Mouse (Mus musculus) lung, adult 2 months (tissue): ENCODE data around the gene Pan2. TPM values are rescaled to one million over a fixed set of nuclear protein-coding genes. Genes with fewer than 3 reads are reported as not detected.
"Not testable (repeated sequence)": the region's sequence is repeated elsewhere in the genome, so short reads cannot be mapped to it uniquely, and the experiment has no call there.

Source experiments
- DNase-seq: peaks from one replicate; pipeline ENCODE4 v3.0.0; 2022
- H3K4me1 ChIP-seq: fragments of 200-500 bp; 2 replicates; pipeline ENCODE4 v1.6.1; 2011; ENCODE audit warnings: low read length; ENCODE audit not compliant: control insufficient read depth, insufficient read depth
- H3K4me3 ChIP-seq: fragments of 200-500 bp; replicated peaks from 2 replicates; pipeline ENCODE3; 2011; ENCODE audit warnings: low read depth, mild to moderate bottlenecking, control low read depth, low read length; ENCODE audit errors: extremely low read depth
- CTCF ChIP-seq: fragments of 200-500 bp; IDR thresholded peaks from 2 replicates; pipeline ENCODE4 v1.5.1; 2011; ENCODE audit warnings: mild to moderate bottlenecking, low read length, control low read depth; ENCODE audit not compliant: insufficient read depth
- POLR2A ChIP-seq: fragments of 200-500 bp; IDR thresholded peaks from 2 replicates; pipeline ENCODE4 v1.6.1; 2011; ENCODE audit warnings: low read depth, mild to moderate bottlenecking, control low read depth, low read length, borderline replicate concordance; ENCODE audit errors: extremely low read depth
- WGBS: fragments of 180-500 bp; shearing (Covaris S2); methylation state at CpG from one replicate; pipeline ENCODE4 v1.1.7; 2018; 5-methylcytosine and 5-hydroxymethylcytosine counted together
- polyA plus RNA-seq: library from polyadenylated mRNA; depleted of rRNA; stranded (reverse); fragments of >200 nt; gene quantifications from 2 replicates; pipeline ENCODE4 v1.2.3, GENCODE M21; 2012

Pan2 gene
- polyA plus RNA-seq, 1 experiment: 30.7 TPM

- DNase-seq: no peak
- no peaks in the 10 kb centered on the region for H3K4me1 ChIP-seq
- no peak overlapping the region for H3K4me3 ChIP-seq
- no peak for TF ChIP-seq POLR2A
- WGBS: 73% methylated on average over 20 of the region's 20 CpGs
Observed at GRCm38 (mm10) chr10:128282886-128283450, 20.2 kb upstream of the Pan2 start.

GRCm38 (mm10) chr10:128283604-128284579, 19.2 kb upstream of the Pan2 start:
- Histone ChIP-seq H3K4me1 (no peaks in the 10 kb centered on the region), H3K4me3 (no peak overlapping the region)
- TF ChIP-seq CTCF (peak; percentile 64), POLR2A (no peak)
- 62% methylated on average over 31 of the region's 31 CpGs for WGBS
- peak; percentile 66 for DNase-seq

GRCm38 (mm10) chr10:128290594-128290993, 12.5 kb upstream of the Pan2 start:
- 87% methylated on average over 1 of the region's 1 CpGs for WGBS
- H3K4me3 ChIP-seq, H3K4me1 ChIP-seq, DNase-seq: not testable (repeated sequence)

- H3K4me3 ChIP-seq: no peak overlapping the region
- no peak for DNase-seq
- 70% methylated on average over 13 of the region's 13 CpGs for WGBS
- H3K4me1 ChIP-seq: 0 out of 2 replicates have a peak, but pooled peaks cover 2% of the 10 kb centered on the region
- no peak for TF ChIP-seq CTCF
- TF ChIP-seq POLR2A: no peak
Observed at GRCm38 (mm10) chr10:128296370-128297090, 6.6 kb upstream of the Pan2 start.

- no peak for DNase-seq
- Histone ChIP-seq H3K4me3 (no peak overlapping the region), H3K4me1 (0 out of 2 replicates have a peak, but pooled peaks cover 2% of the 10 kb centered on the region)
- WGBS: 48% methylated on average over 4 of the region's 4 CpGs
- TF ChIP-seq POLR2A (no peak), CTCF (no peak)
Observed at GRCm38 (mm10) chr10:128297221-128297620, 5.9 kb upstream of the Pan2 start.

- Histone ChIP-seq H3K4me3 (no peak overlapping the region), H3K4me1 (0 out of 2 replicates have a peak, but pooled peaks cover 2% of the 10 kb centered on the region)
- 64% methylated on average over 11 of the region's 11 CpGs for WGBS
- no peak for DNase-seq
- TF ChIP-seq POLR2A (no peak), CTCF (no peak)
Observed at GRCm38 (mm10) chr10:128297622-128298021, 5.5 kb upstream of the Pan2 start.

- no peak for TF ChIP-seq CTCF
- no peak for TF ChIP-seq POLR2A
- Histone ChIP-seq H3K4me1 (0 out of 2 replicates have a peak, but pooled peaks cover 2% of the 10 kb centered on the region), H3K4me3 (no peak overlapping the region)
- 34% methylated on average over 6 of the region's 6 CpGs for WGBS
- no peak for DNase-seq
Observed at GRCm38 (mm10) chr10:128298243-128298642, 4.9 kb upstream of the Pan2 start.

- no peak for DNase-seq
- Histone ChIP-seq H3K4me1 (peaks cover 2% of the 10 kb centered on the region; the same call in 1 of the 2 replicates), H3K4me3 (no peak within 1 kb of the TSS)
- TF ChIP-seq CTCF (no peak), POLR2A (no peak)
- 77% methylated on average over 11 of the region's 11 CpGs for whole genome bisulfite sequencing
Observed at GRCm38 (mm10) chr10:128298702-128299171, 4.4 kb upstream of the Pan2 start, which contains the start of gene Il23a. Il23a (minus strand) TSS chr10:128298752.

- WGBS: 29% methylated on average over 3 of the region's 3 CpGs
- TF ChIP-seq POLR2A (no peak), CTCF (no peak)
- peaks cover 8% of the 10 kb centered on the region for H3K4me1 ChIP-seq
- peak overlapping the region; percentile 73 for H3K4me3 ChIP-seq
- DNase-seq: no peak
Observed at GRCm38 (mm10) chr10:128302357-128302756, 778 bp upstream of the Pan2 start.

- no peak for TF ChIP-seq POLR2A
- no peak for TF ChIP-seq CTCF
- under 1% methylated on average over 9 of the region's 9 CpGs for WGBS
- H3K4me3 ChIP-seq: peak overlapping the region; percentile 73
- no peak for DNase-seq
- H3K4me1 ChIP-seq: peaks cover 7% of the 10 kb centered on the region
Observed at GRCm38 (mm10) chr10:128302785-128303125, 380 bp upstream of the Pan2 start.
